Comparison of ENCODE assay signal across 10 mouse cellular contexts in the genomic region with DNA sequence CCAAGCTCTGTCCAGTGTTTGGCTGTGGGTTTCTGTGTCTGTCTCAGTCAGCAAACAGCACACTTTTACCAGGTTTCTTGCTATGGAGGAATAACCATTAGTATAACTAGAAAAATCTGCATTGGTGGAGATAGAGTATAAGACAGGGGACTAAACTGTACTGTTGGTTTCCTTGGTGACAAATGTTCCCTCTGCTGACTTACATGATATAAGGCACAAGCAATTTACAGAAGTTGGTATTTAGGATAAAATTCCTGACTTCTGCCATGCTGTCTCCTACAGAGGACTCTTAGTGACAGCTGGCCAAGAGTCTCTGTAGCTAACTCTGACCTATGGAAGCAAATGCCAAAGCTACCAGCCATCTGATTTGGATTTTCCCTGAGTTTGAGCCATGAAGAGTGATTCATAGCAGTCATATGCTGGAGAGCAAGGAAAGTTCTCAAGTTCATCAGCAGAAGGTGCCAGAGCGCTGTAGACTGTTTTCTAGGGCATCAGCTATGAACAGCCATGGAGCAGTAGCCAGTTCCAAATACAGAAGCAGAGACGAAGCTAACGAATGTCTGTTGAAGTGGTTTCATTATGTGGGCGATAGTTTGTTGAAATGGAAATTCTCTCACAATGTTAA. TPM values are rescaled to one million over a fixed set of nuclear protein-coding genes. Genes with fewer than 3 reads are reported as not detected.
DNase-seq lines count a peak whose midpoint lies in the region; ATAC-seq lines count a peak whose summit lies in the region.
"Had no signal": no experiment of that assay in that cellular context is flagged by ENCODE, and none has a peak within 500 bp of the region (broad histone marks: within the 10 kb centered on the region; RNA-seq: fewer than 3 reads in every experiment).

No protein-coding gene starts in this region.

- H3K4me3 ChIP-seq in forebrain, embryonic 12.5 days (replicated peaks), result no peak overlapping the region
- H3K4me3 ChIP-seq in hindbrain, embryonic 12.5 days, result no peak overlapping the region
- H3K4me3 ChIP-seq: limb, embryonic 12.5 days had no signal

- H3K27me3 ChIP-seq in forebrain, embryonic 12.5 days, result no peaks in the 10 kb centered on the region
- no peaks in the 10 kb centered on the region for H3K27me3 ChIP-seq in hindbrain, embryonic 12.5 days
- H3K27me3 ChIP-seq: limb, embryonic 12.5 days had no signal

- 71% methylated on average over 4 of the region's 4 CpGs for WGBS in forebrain, embryonic 12.5 days
- 87% methylated on average over 4 of the region's 4 CpGs for WGBS in hindbrain, embryonic 12.5 days

- no peaks in the 10 kb centered on the region for H3K4me1 ChIP-seq in forebrain, embryonic 12.5 days
- H3K4me1 ChIP-seq in hindbrain, embryonic 12.5 days, result no peaks in the 10 kb centered on the region
- H3K4me1 ChIP-seq: limb, embryonic 12.5 days had no signal

- DNase-seq in cerebellum, postnatal 14 days, result peak; percentile 14 to 33
- DNase-seq in cerebellum, adult 8-10 months, result no peak
- peak; percentile 7 for DNase-seq in testis, postnatal 14 days (ENCODE audit: low spot score)
- DNase-seq in testis, postnatal 10 days (ENCODE audit: low spot score), result no peak
- DNase-seq in layer of hippocampus, adult 8-10 months (ENCODE audit: low spot score in 2 of 2), result peak; percentile 53 to 60
- DNase-seq in skeletal muscle tissue, adult 2 months (ENCODE audit: low read depth, low spot score), result peak; percentile 32

- H3K4me2 ChIP-seq in forebrain, embryonic 12.5 days, result no peak overlapping the region
- no peak overlapping the region for H3K4me2 ChIP-seq in hindbrain, embryonic 12.5 days (replicated peaks)
- H3K4me2 ChIP-seq: limb, embryonic 12.5 days had no signal

- no peak for ATAC-seq in forebrain, embryonic 12.5 days (ENCODE audit: low FRiP score)
- no peak for ATAC-seq in hindbrain, embryonic 12.5 days (ENCODE audit: low FRiP score)

- no peaks in the 10 kb centered on the region for H3K9me3 ChIP-seq in forebrain, embryonic 12.5 days
- no peaks in the 10 kb centered on the region for H3K9me3 ChIP-seq in hindbrain, embryonic 12.5 days (replicated peaks)
- H3K9me3 ChIP-seq: limb, embryonic 12.5 days had no signal

- no peak overlapping the region for H3K9ac ChIP-seq in forebrain, embryonic 12.5 days
- no peak overlapping the region for H3K9ac ChIP-seq in hindbrain, embryonic 12.5 days
- H3K9ac ChIP-seq: limb, embryonic 12.5 days had no signal

- H3K36me3 ChIP-seq in forebrain, embryonic 12.5 days (replicated peaks), result no peaks in the 10 kb centered on the region
- no peaks in the 10 kb centered on the region for H3K36me3 ChIP-seq in hindbrain, embryonic 12.5 days
- H3K36me3 ChIP-seq: limb, embryonic 12.5 days had no signal

- H3K27ac ChIP-seq in forebrain, embryonic 12.5 days, result no peak overlapping the region
- no peak overlapping the region for H3K27ac ChIP-seq in hindbrain, embryonic 12.5 days
- H3K27ac ChIP-seq: limb, embryonic 12.5 days had no signal

RNA-seq across cellular contexts. Expression of a gene that starts 3.2 kb away (rescaled TPM):
- total RNA-seq in layer of hippocampus, adult 8-10 months (2022), result not detected
- not detected in 2 replicates for polyA plus RNA-seq in forebrain, embryonic 12.5 days (2016; fragmentation: Nextera tagmentation; extraction: Ambion mirVana)
- polyA plus RNA-seq in hindbrain, embryonic 12.5 days (2016; fragmentation: Nextera tagmentation; extraction: Ambion mirVana), result not detected in 2 replicates
- polyA plus RNA-seq: limb, embryonic 12.5 days; spleen, adult 2 months had no signal

Comparison
In these comparisons a context has a peak if more than half of its experiments do, and no peak if none do; other contexts are left out.
1. DNase-seq: peak in cerebellum, postnatal 14 days (2 of 2), testis, postnatal 14 days (single experiment), layer of hippocampus, adult 8-10 months (2 of 2) and skeletal muscle tissue, adult 2 months (single experiment); none in cerebellum, adult 8-10 months (single experiment) and testis, postnatal 10 days (single experiment).